Mouse (Mus musculus): Measurements from ENCODE around the gene Noct.

The Noct gene

DNA sequence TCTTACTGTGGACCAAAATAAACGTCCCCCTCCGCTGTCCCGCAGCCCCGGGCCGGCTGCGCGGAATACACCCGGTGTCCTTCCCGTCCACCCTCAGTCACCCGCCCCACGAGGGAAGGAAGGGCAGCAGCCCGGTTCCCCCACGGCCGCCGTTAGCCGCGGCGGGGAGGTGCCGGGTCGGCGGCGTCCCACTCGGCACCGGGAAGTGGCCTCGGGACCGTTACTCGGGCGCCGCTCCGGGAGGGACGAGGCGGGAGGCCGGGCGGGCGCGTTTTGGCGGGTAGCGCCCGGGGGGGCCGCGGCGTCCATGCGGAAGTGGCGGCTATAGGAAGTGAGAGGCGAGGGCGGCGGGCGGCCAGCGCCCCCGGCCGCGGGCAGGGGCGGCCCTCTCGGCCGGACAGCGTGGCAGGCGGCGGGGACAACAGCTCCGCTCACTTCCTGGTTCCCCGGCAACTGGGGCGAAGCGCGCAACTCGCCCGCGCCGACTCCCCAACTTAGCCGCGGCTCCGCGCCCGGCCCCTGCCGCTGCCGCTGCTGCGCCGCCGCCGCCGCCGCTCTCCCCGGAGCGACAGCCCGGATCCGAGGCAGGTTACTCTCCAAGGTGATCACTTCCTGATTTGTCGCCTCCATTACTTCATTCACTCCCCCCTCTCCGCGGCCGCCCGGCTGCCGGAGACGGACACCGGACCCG is 52.3 kb downstream of the Noct start:
- TF ChIP-seq NANOG (IDR thresholded peaks at IDR 0.05; ENCODE audit: borderline replicate concordance, low read length) (no peak), CTCF (conservative IDR thresholded peaks at IDR 0.05; ENCODE audit: low read length) (no peak), POU5F1 (IDR thresholded peaks at IDR 0.05; ENCODE audit: borderline replicate concordance, low read length) (no peak)
- H3K27me3 ChIP-seq (ENCODE audit: insufficient read depth, low read length) = no peaks in the 10 kb centered on the region
- H3K9me3 ChIP-seq (ENCODE audit: low read length) = no peaks in the 10 kb centered on the region
- no peaks in the 10 kb centered on the region for H3K36me3 ChIP-seq (ENCODE audit: insufficient read depth, low read length)
- peak overlapping the region; percentile 98 for H3K4me3 ChIP-seq (replicated peaks; ENCODE audit: low read length)
- peaks cover 26% of the 10 kb centered on the region for H3K4me1 ChIP-seq (replicated peaks; ENCODE audit: low read depth, low read length)

- H3K36me3 ChIP-seq (ENCODE audit: insufficient read depth, low read length) = no peaks in the 10 kb centered on the region
- H3K4me3 ChIP-seq (replicated peaks; ENCODE audit: low read length) = peak overlapping the region; percentile 98
- no peaks in the 10 kb centered on the region for H3K27me3 ChIP-seq (ENCODE audit: insufficient read depth, low read length)
- H3K9me3 ChIP-seq (ENCODE audit: low read length) = no peaks in the 10 kb centered on the region
- H3K4me1 ChIP-seq (replicated peaks; ENCODE audit: low read depth, low read length) = peaks cover 26% of the 10 kb centered on the region
- TF ChIP-seq NANOG (IDR thresholded peaks at IDR 0.05; ENCODE audit: borderline replicate concordance, low read length) (no peak), POU5F1 (IDR thresholded peaks at IDR 0.05; ENCODE audit: borderline replicate concordance, low read length) (no peak), CTCF (conservative IDR thresholded peaks at IDR 0.05; ENCODE audit: low read length) (no peak)
These were observed 53.2 kb downstream of the Noct start for GRCm38 (mm10) chr3:51277201-51278150.

- Histone ChIP-seq H3K36me3 (ENCODE audit: insufficient read depth, low read length) (no peaks in the 10 kb centered on the region), H3K4me3 (replicated peaks; ENCODE audit: low read length) (peak overlapping the region; percentile 98; the same call in 1 of the 2 replicates)
- TF ChIP-seq CTCF (conservative IDR thresholded peaks at IDR 0.05; ENCODE audit: low read length) (no peak), NANOG (IDR thresholded peaks at IDR 0.05; ENCODE audit: borderline replicate concordance, low read length) (no peak), POU5F1 (IDR thresholded peaks at IDR 0.05; ENCODE audit: borderline replicate concordance, low read length) (no peak)
These were observed 54.2 kb downstream of the Noct start for GRCm38 (mm10) chr3:51278433-51278832.

GRCm38 (mm10) chr3:51281727-51282126 is 57.5 kb downstream of the Noct start:
- no peak for TF ChIP-seq NANOG (IDR thresholded peaks at IDR 0.05; ENCODE audit: borderline replicate concordance, low read length)
- no peak for TF ChIP-seq POU5F1 (IDR thresholded peaks at IDR 0.05; ENCODE audit: borderline replicate concordance, low read length)
- TF ChIP-seq CTCF (conservative IDR thresholded peaks at IDR 0.05; ENCODE audit: low read length) = no peak
- Histone ChIP-seq H3K4me3 (replicated peaks; ENCODE audit: low read length) (no peak overlapping the region), H3K9me3 (ENCODE audit: low read length) (no peaks in the 10 kb centered on the region), H3K36me3 (ENCODE audit: insufficient read depth, low read length) (peaks cover 8% of the 10 kb centered on the region; the same call in 1 of the 2 replicates), H3K27me3 (ENCODE audit: insufficient read depth, low read length) (no peaks in the 10 kb centered on the region), H3K4me1 (replicated peaks; ENCODE audit: low read depth, low read length) (peaks cover 20% of the 10 kb centered on the region)

More at GRCm38 (mm10) chr3:51278433-51278832, 54.2 kb downstream of the Noct start:
- Histone ChIP-seq H3K9me3 (ENCODE audit: low read length) (no peaks in the 10 kb centered on the region), H3K4me1 (replicated peaks; ENCODE audit: low read depth, low read length) (peaks cover 26% of the 10 kb centered on the region), H3K27me3 (ENCODE audit: insufficient read depth, low read length) (no peaks in the 10 kb centered on the region)

GRCm38 (mm10) chr3:51284375-51284774 is 60.1 kb downstream of the Noct start:
- Histone ChIP-seq H3K4me1 (replicated peaks; ENCODE audit: low read depth, low read length) (peaks cover 10% of the 10 kb centered on the region), H3K27me3 (ENCODE audit: insufficient read depth, low read length) (no peaks in the 10 kb centered on the region), H3K4me3 (replicated peaks; ENCODE audit: low read length) (no peak overlapping the region), H3K36me3 (ENCODE audit: insufficient read depth, low read length) (peaks cover 8% of the 10 kb centered on the region; the same call in 1 of the 2 replicates), H3K9me3 (ENCODE audit: low read length) (no peaks in the 10 kb centered on the region)
- TF ChIP-seq CTCF (conservative IDR thresholded peaks at IDR 0.05; ENCODE audit: low read length) (no peak), POU5F1 (IDR thresholded peaks at IDR 0.05; ENCODE audit: borderline replicate concordance, low read length) (no peak), NANOG (IDR thresholded peaks at IDR 0.05; ENCODE audit: borderline replicate concordance, low read length) (no peak)

DNA sequence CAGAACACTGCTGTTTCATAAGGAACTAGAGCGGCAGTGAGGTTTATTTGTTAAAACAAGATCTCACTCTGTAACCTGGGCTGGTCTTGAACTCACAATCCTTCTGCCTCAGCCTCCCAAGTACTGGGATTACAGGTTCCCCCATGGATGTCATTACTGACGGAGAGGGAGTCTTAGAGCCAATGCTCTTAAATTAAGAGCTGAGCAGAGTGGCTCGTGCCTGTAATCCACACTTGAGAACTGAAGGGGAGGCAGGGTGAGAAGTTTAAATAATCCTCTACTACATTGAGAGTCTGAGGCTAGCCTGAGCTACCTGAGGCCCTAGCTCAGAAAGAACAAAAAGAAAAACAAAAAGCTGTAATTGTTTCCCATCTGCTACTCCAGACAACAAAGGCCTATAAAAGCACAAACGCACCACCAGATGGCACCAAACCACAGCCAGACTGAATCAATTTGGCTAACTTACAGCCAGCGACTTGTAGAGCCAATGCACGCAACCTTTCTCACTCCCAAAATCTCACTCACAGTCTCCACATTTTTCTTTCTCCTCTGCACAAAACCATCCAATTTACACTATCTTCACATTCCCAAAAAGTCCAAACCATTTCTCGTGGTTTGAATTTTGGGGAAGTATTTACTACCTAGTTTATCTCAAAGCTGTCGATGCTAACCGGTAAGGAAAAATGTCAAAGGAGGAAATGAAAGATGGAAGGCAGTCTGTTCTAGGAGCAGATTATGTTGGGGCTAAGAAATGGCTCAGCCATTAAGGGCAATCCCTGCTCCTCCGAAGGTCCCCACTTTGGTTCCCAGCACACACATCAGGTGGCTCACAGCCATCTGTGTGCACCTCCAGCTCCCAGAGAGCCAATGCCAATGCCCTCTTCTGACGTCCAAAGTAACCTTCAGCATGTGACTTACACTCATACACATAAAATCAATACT is 64.9 kb downstream of the Noct start:
- Histone ChIP-seq H3K4me3 (replicated peaks; ENCODE audit: low read length) (no peak overlapping the region), H3K4me1 (replicated peaks; ENCODE audit: low read depth, low read length) (peaks cover 12% of the 10 kb centered on the region), H3K36me3 (ENCODE audit: insufficient read depth, low read length) (peaks cover 8% of the 10 kb centered on the region; the same call in 1 of the 2 replicates), H3K9me3 (ENCODE audit: low read length) (0 out of 2 replicates have a peak, but pooled peaks cover 2% of the 10 kb centered on the region), H3K27me3 (ENCODE audit: insufficient read depth, low read length) (no peaks in the 10 kb centered on the region)
- TF ChIP-seq POU5F1 (IDR thresholded peaks at IDR 0.05; ENCODE audit: borderline replicate concordance, low read length) = no peak
- peak; percentile 77 for TF ChIP-seq CTCF (conservative IDR thresholded peaks at IDR 0.05; ENCODE audit: low read length)
- TF ChIP-seq NANOG (IDR thresholded peaks at IDR 0.05; ENCODE audit: borderline replicate concordance, low read length) = no peak

- H3K4me3 ChIP-seq (replicated peaks; ENCODE audit: low read length) = no peak overlapping the region
- no peaks in the 10 kb centered on the region for H3K27me3 ChIP-seq (ENCODE audit: insufficient read depth, low read length)
- peaks cover 13% of the 10 kb centered on the region for H3K4me1 ChIP-seq (replicated peaks; ENCODE audit: low read depth, low read length)
- no peaks in the 10 kb centered on the region for H3K36me3 ChIP-seq (ENCODE audit: insufficient read depth, low read length)
- no peak for TF ChIP-seq NANOG (IDR thresholded peaks at IDR 0.05; ENCODE audit: borderline replicate concordance, low read length)
- TF ChIP-seq CTCF (conservative IDR thresholded peaks at IDR 0.05; ENCODE audit: low read length) = no peak
- no peak for TF ChIP-seq POU5F1 (IDR thresholded peaks at IDR 0.05; ENCODE audit: borderline replicate concordance, low read length)
- H3K9me3 ChIP-seq (ENCODE audit: low read length) = 0 out of 2 replicates have a peak, but pooled peaks cover 5% of the 10 kb centered on the region
These were observed 70.0 kb downstream of the Noct start for GRCm38 (mm10) chr3:51294251-51294650.
